Mouse (Mus musculus) liver, embryonic 15.5 days (tissue): ENCODE measurements around the gene Elmo1. TPM values are rescaled to one million over a fixed set of nuclear protein-coding genes. Genes with fewer than 3 reads are reported as not detected.
A peak's percentile ranks its signal among the peaks of the same experiment; 100 is the strongest.

Experiments used
- ATAC-seq: fragments of 200-750 bp; cut with Nextera tagmentation; 2 replicates; pipeline ENCODE4 v1.8.0; 2017; ENCODE audit warnings: moderate number of reproducible peaks, mild to moderate bottlenecking, moderate library complexity; ENCODE audit not compliant: insufficient read depth
- H3K27ac ChIP-seq: fragments of 300-500 bp; sonication (generic); replicated peaks from 2 replicates; pipeline ENCODE4 v1.5.1; 2015; ENCODE audit warnings: mild to moderate bottlenecking, inconsistent platforms
- H3K27me3 ChIP-seq: fragments of 300-500 bp; sonication (generic); 2 replicates; pipeline ENCODE4 v1.6.1; 2015; ENCODE audit warnings: mild to moderate bottlenecking, inconsistent platforms
- H3K36me3 ChIP-seq: fragments of 300-500 bp; sonication (generic); replicated peaks from 2 replicates; pipeline ENCODE4 v1.6.1; 2015; ENCODE audit warnings: moderate library complexity, mild to moderate bottlenecking, inconsistent platforms
- H3K4me1 ChIP-seq: fragments of 300-500 bp; sonication (generic); replicated peaks from 2 replicates; pipeline ENCODE4 v1.6.1; 2015; ENCODE audit warnings: inconsistent platforms
- H3K4me2 ChIP-seq: fragments of 300-500 bp; sonication (generic); 2 replicates; pipeline ENCODE4 v1.6.1; 2015; ENCODE audit warnings: moderate library complexity, mild to moderate bottlenecking, inconsistent platforms
- H3K4me3 ChIP-seq: fragments of 300-500 bp; sonication (generic); replicated peaks from 2 replicates; pipeline ENCODE4 v1.5.1; 2015; ENCODE audit warnings: mild to moderate bottlenecking, inconsistent platforms
- H3K9ac ChIP-seq: fragments of 300-500 bp; sonication (generic); 2 replicates; pipeline ENCODE4 v1.6.1; 2015; ENCODE audit warnings: moderate library complexity, mild to moderate bottlenecking, inconsistent platforms
- H3K9me3 ChIP-seq: fragments of 300-500 bp; sonication (generic); replicated peaks from 2 replicates; pipeline ENCODE4 v1.6.1; 2016; ENCODE audit warnings: inconsistent platforms
- WGBS: fragments of 180-500 bp; shearing (Covaris S2); methylation state at CpG from one replicate; pipeline ENCODE4 v1.1.7; 2015; ENCODE audit warnings: mixed read lengths; ENCODE audit not compliant: insufficient replicate concordance; 5-methylcytosine and 5-hydroxymethylcytosine counted together
- polyA plus RNA-seq: library from polyadenylated mRNA; unstranded; fragments of >200 nt; fragmentation: Nextera tagmentation; extraction: Ambion mirVana; gene quantifications from 2 replicates; pipeline ENCODE4 v1.2.1, GENCODE M21; 2015

The Elmo1 gene
- polyA plus RNA-seq, 1 experiment from 2014 or later = 4.9 TPM

- no peak overlapping the region for H3K9ac ChIP-seq
- H3K4me1 ChIP-seq = peaks cover 7% of the 10 kb centered on the region
- H3K4me2 ChIP-seq = no peak overlapping the region
- no peaks in the 10 kb centered on the region for H3K36me3 ChIP-seq
- H3K27ac ChIP-seq = no peak overlapping the region
- no peak overlapping the region for H3K4me3 ChIP-seq
- H3K27me3 ChIP-seq = peaks cover 4% of the 10 kb centered on the region; the same call in 1 of the 2 replicates
- ATAC-seq = no peak
- no peaks in the 10 kb centered on the region for H3K9me3 ChIP-seq
- WGBS = 54% methylated on average over 11 of the region's 11 CpGs
Observed at GRCm38 (mm10) chr13:20109987-20110680, 19.7 kb downstream of the Elmo1 start.

- Histone ChIP-seq H3K4me1 (peaks cover 19% of the 10 kb centered on the region), H3K4me2 (no peak overlapping the region), H3K36me3 (no peaks in the 10 kb centered on the region), H3K27me3 (peaks cover 4% of the 10 kb centered on the region; the same call in 1 of the 2 replicates), H3K4me3 (no peak overlapping the region), H3K27ac (no peak overlapping the region), H3K9ac (no peak overlapping the region), H3K9me3 (no peaks in the 10 kb centered on the region)
- WGBS = 27% methylated on average over 2 of the region's 2 CpGs
- ATAC-seq = no peak
Observed at GRCm38 (mm10) chr13:20111256-20111800, 20.9 kb downstream of the Elmo1 start.

GRCm38 (mm10) chr13:20115131-20115907 lies 24.9 kb downstream of the Elmo1 start:
- ATAC-seq = no peak
- peaks cover 4% of the 10 kb centered on the region; the same call in 1 of the 2 replicates for H3K27me3 ChIP-seq
- no peaks in the 10 kb centered on the region for H3K36me3 ChIP-seq
- no peak overlapping the region for H3K27ac ChIP-seq
- H3K9ac ChIP-seq = no peak overlapping the region
- WGBS = 39% methylated on average over 9 of the region's 9 CpGs
- H3K4me2 ChIP-seq = no peak overlapping the region
- no peaks in the 10 kb centered on the region for H3K9me3 ChIP-seq
- H3K4me3 ChIP-seq = no peak overlapping the region
- peaks cover 37% of the 10 kb centered on the region for H3K4me1 ChIP-seq

- H3K27ac ChIP-seq = no peak overlapping the region
- no peak for ATAC-seq
- H3K4me3 ChIP-seq = no peak overlapping the region
- no peaks in the 10 kb centered on the region for H3K9me3 ChIP-seq
- H3K9ac ChIP-seq = no peak overlapping the region
- no peak overlapping the region for H3K4me2 ChIP-seq
- H3K36me3 ChIP-seq = no peaks in the 10 kb centered on the region
- 66% methylated on average over 6 of the region's 6 CpGs for WGBS
- H3K27me3 ChIP-seq = peaks cover 4% of the 10 kb centered on the region; the same call in 1 of the 2 replicates
- peaks cover 43% of the 10 kb centered on the region for H3K4me1 ChIP-seq
Observed at GRCm38 (mm10) chr13:20116019-20116418, 25.6 kb downstream of the Elmo1 start.

- Histone ChIP-seq H3K9ac (no peak overlapping the region), H3K9me3 (no peaks in the 10 kb centered on the region), H3K4me1 (peaks cover 50% of the 10 kb centered on the region), H3K27me3 (peaks cover 4% of the 10 kb centered on the region; the same call in 1 of the 2 replicates), H3K4me2 (peak overlapping the region; percentile 16; the same call in 1 of the 2 replicates), H3K4me3 (no peak overlapping the region), H3K27ac (no peak overlapping the region), H3K36me3 (no peaks in the 10 kb centered on the region)
- 29% methylated on average over 1 of the region's 1 CpGs for WGBS
- peak; percentile 67; the same call in 1 of the 2 replicates for ATAC-seq
Observed at GRCm38 (mm10) chr13:20116868-20117510, 26.6 kb downstream of the Elmo1 start.

- WGBS = 41% methylated on average over 1 of the region's 1 CpGs
- peaks cover 4% of the 10 kb centered on the region; the same call in 1 of the 2 replicates for H3K27me3 ChIP-seq
- no peak overlapping the region for H3K27ac ChIP-seq
- peaks cover 53% of the 10 kb centered on the region for H3K4me1 ChIP-seq
- no peak overlapping the region for H3K4me3 ChIP-seq
- H3K36me3 ChIP-seq = no peaks in the 10 kb centered on the region
- no peak overlapping the region for H3K9ac ChIP-seq
- no peak overlapping the region for H3K4me2 ChIP-seq
- H3K9me3 ChIP-seq = no peaks in the 10 kb centered on the region
- ATAC-seq = no peak
Observed at GRCm38 (mm10) chr13:20117691-20118090, 27.3 kb downstream of the Elmo1 start.

GRCm38 (mm10) chr13:20118909-20119308 lies 28.5 kb downstream of the Elmo1 start:
- H3K27me3 ChIP-seq = peaks cover 4% of the 10 kb centered on the region; the same call in 1 of the 2 replicates
- no peak for ATAC-seq
- H3K4me1 ChIP-seq = peaks cover 53% of the 10 kb centered on the region
- H3K4me2 ChIP-seq = no peak overlapping the region
- 66% methylated on average over 7 of the region's 7 CpGs for WGBS
- no peaks in the 10 kb centered on the region for H3K9me3 ChIP-seq
- no peak overlapping the region for H3K9ac ChIP-seq
- H3K27ac ChIP-seq = no peak overlapping the region
- no peaks in the 10 kb centered on the region for H3K36me3 ChIP-seq
- H3K4me3 ChIP-seq = no peak overlapping the region

- no peak for ATAC-seq
- Histone ChIP-seq H3K9me3 (no peaks in the 10 kb centered on the region), H3K27me3 (peaks cover 4% of the 10 kb centered on the region), H3K4me1 (peaks cover 49% of the 10 kb centered on the region), H3K4me3 (no peak overlapping the region), H3K9ac (no peak overlapping the region), H3K27ac (no peak overlapping the region; the same call in 1 of the 2 replicates), H3K36me3 (no peaks in the 10 kb centered on the region), H3K4me2 (no peak overlapping the region)
- WGBS = 30% methylated on average over 5 of the region's 5 CpGs
Observed at GRCm38 (mm10) chr13:20120723-20121122, 30.3 kb downstream of the Elmo1 start.

GRCm38 (mm10) chr13:20121385-20122043 lies 31.1 kb downstream of the Elmo1 start:
- peaks cover 9% of the 10 kb centered on the region for H3K27me3 ChIP-seq
- no peak overlapping the region for H3K4me3 ChIP-seq
- no peak overlapping the region for H3K9ac ChIP-seq
- ATAC-seq = no peak
- WGBS = 62% methylated on average over 8 of the region's 8 CpGs
- no peak overlapping the region for H3K27ac ChIP-seq
- H3K9me3 ChIP-seq = no peaks in the 10 kb centered on the region
- H3K4me2 ChIP-seq = no peak overlapping the region
- no peaks in the 10 kb centered on the region for H3K36me3 ChIP-seq
- H3K4me1 ChIP-seq = peaks cover 47% of the 10 kb centered on the region

GRCm38 (mm10) chr13:20123975-20124374 lies 33.6 kb downstream of the Elmo1 start:
- Histone ChIP-seq H3K9me3 (no peaks in the 10 kb centered on the region), H3K4me2 (no peak overlapping the region), H3K27me3 (peaks cover 9% of the 10 kb centered on the region), H3K36me3 (no peaks in the 10 kb centered on the region), H3K4me3 (no peak overlapping the region), H3K4me1 (peaks cover 50% of the 10 kb centered on the region), H3K9ac (no peak overlapping the region), H3K27ac (no peak overlapping the region)
- WGBS = 56% methylated on average over 3 of the region's 3 CpGs
- ATAC-seq = no peak
